Mouse (Mus musculus): ENCODE data around the gene Map3k19.
A peak's percentile ranks its signal among the peaks of the same experiment; 100 is the strongest.

Map3k19 gene

GRCm38 (mm10) chr1:127796341-127796740, 58.5 kb downstream of the Map3k19 start:
- no peak for DNase-seq

GRCm38 (mm10) chr1:127795087-127795769, 59.6 kb downstream of the Map3k19 start:
- DNase-seq, result no peak

GRCm38 (mm10) chr1:127793459-127793858, 61.4 kb downstream of the Map3k19 start:
- DNase-seq, result no peak

GRCm38 (mm10) chr1:127788943-127789342, 65.9 kb downstream of the Map3k19 start:
- DNase-seq, result no peak

- no peak for DNase-seq
Measured at GRCm38 (mm10) chr1:127785882-127786281, 68.9 kb downstream of the Map3k19 start.

- no peak for DNase-seq
Measured at GRCm38 (mm10) chr1:127783862-127784261, 71.0 kb downstream of the Map3k19 start.

GRCm38 (mm10) chr1:127780849-127781248, 74.0 kb downstream of the Map3k19 start:
- DNase-seq, result no peak

GRCm38 (mm10) chr1:127780142-127780541, 74.7 kb downstream of the Map3k19 start:
- DNase-seq, result no peak

- DNase-seq, result no peak
Measured at GRCm38 (mm10) chr1:127778611-127779010, 76.2 kb downstream of the Map3k19 start.

DNA sequence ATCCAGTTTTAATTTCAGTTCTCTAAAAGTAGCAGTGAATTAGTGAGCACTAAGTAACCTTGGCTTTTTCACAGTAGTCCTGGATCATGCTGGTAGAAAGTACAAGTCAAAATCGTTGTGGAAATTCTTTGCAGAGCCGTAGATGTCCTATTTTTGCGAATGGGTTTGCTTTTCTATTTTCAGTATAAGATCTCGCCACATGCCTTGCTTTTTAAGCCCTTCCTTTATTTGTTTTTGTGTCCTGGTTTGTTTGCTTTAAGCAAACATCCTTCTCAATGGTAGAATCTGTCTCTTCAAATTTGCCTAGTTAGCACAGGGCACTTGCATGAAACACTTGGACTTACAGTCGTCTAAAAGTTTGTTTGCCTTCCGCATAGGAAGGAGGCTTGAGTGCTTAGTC, 78.6 kb downstream of the Map3k19 start:
- no peak for DNase-seq

DNA sequence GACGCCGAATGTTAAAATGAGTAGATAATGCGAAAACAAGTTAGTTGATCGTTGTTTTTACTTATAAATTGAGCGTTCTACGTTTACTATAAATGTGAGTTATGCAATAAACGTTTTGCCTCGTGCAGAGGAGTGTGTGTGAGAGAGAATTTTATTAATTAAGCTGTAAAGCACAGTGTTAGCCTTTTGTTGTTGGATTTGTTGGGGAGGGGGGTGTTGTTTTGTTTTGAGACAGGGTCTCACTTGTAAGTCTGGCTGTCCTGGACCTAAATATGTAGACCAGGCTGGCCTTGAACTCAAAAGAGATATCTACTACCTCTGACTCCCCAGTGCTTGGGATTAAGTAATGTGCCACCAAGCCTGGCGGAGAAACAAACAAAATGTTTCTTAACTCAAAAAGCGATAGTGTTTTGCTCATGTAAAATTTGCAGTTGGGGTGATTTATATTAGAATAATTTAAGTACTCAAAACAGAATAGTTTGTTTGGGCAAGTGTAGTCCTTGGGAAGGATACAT, 79.6 kb downstream of the Map3k19 start:
- no peak for DNase-seq

DNA sequence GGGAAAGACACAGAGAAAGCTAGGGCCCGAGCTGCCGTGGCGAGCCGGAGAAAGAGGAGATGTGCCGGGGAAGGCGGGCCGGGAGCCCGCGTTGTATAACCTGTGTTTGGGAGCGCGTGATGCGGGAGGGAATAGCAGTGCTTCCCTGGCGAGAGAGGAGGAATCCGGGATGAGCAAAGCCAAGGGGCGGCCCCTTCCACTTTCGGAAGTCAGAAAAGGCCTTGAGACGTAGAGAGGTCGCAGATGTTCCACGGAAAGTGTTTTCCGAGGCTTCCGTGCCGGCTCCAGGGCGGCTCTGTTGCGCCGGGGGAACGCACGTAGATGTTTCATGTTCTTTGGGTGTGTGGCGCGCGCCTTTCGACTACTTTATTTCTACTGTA, 80.3 kb downstream of the Map3k19 start:
- no peak for DNase-seq

GRCm38 (mm10) chr1:127773803-127774500, 80.9 kb downstream of the Map3k19 start, which contains the start of gene Ccnt2:
Gene Ccnt2, plus strand, starts transcription at chr1:127774164.
- DNase-seq, result peak; percentile 99

DNA sequence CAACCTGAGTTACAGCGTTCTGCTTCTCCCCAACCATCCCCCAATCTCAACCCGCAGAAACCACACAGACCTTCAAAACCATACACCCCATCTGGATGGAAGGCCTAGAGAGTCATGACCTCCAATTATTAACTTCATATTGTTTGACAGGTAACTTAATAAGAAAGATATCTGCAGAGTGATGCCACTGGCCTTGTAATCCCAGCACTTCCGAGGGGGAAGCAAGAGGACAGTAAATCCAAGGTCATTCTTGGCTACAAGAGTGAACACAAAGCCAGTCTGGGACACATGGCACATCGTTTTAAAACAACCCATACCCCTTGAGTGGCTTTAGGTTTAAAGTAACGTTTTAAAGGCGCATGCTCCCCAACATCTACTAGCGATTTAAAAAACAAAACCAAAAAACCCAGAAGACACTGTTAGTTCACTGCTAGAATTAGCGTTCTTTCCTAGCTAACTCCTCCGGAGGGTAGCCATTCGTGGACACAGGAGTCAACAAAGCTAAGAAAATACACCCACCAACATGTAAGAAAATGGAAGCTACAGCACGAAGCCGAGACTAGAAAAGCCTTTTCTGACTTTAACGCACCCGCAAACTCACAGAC, 81.5 kb downstream of the Map3k19 start:
- no peak for DNase-seq

- no peak for DNase-seq
Measured at GRCm38 (mm10) chr1:127766741-127767140, 88.1 kb downstream of the Map3k19 start.

- DNase-seq, result no peak
Measured at GRCm38 (mm10) chr1:127765468-127765867, 89.4 kb downstream of the Map3k19 start.
